Mouse (Mus musculus): ENCODE measurements around the gene Tln1.
"Not testable (repeated sequence)": the region's sequence is repeated elsewhere in the genome, so short reads cannot be mapped to it uniquely, and the experiment has no call there.

Tln1 gene

GRCm38 (mm10) chr4:43561997-43562768 is at the start of gene Tln1, which contains the start of gene Creb3:
Tln1 (minus strand) TSS chr4:43562691.
Creb3 (plus strand) TSS chr4:43562332.
- DNase-seq: peak; percentile 94 to 97

GRCm38 (mm10) chr4:43604751-43605685 is 42.5 kb upstream of the Tln1 start:
- DNase-seq: no peak

GRCm38 (mm10) chr4:43604099-43604498 is 41.6 kb upstream of the Tln1 start:
- DNase-seq: no peak

- no peak for DNase-seq
These were observed 37.9 kb upstream of the Tln1 start for GRCm38 (mm10) chr4:43600195-43600934.

GRCm38 (mm10) chr4:43598650-43599380 is 36.3 kb upstream of the Tln1 start:
- no peak for DNase-seq

- DNase-seq: no peak
These were observed 35.7 kb upstream of the Tln1 start for GRCm38 (mm10) chr4:43598200-43598599.

GRCm38 (mm10) chr4:43596597-43596996 is 34.1 kb upstream of the Tln1 start:
- not testable (repeated sequence) for DNase-seq

GRCm38 (mm10) chr4:43593453-43593852 is 31.0 kb upstream of the Tln1 start:
- DNase-seq: no peak

- DNase-seq: no peak
These were observed 29.5 kb upstream of the Tln1 start for GRCm38 (mm10) chr4:43591961-43592360.

GRCm38 (mm10) chr4:43591543-43591942 is 29.1 kb upstream of the Tln1 start:
- no peak for DNase-seq

- DNase-seq: peak in 1 of 2 experiments; percentile 14
These were observed 25.2 kb upstream of the Tln1 start for GRCm38 (mm10) chr4:43587681-43588080.

- DNase-seq: peak; percentile 32 to 38
These were observed 23.9 kb upstream of the Tln1 start for GRCm38 (mm10) chr4:43586411-43586810.

GRCm38 (mm10) chr4:43585682-43586081 is 23.2 kb upstream of the Tln1 start:
- no peak for DNase-seq

- DNase-seq: peak in 1 of 2 experiments; percentile 50
These were observed 22.2 kb upstream of the Tln1 start, which contains the start of gene Msmp for GRCm38 (mm10) chr4:43584444-43585416. Msmp (minus strand) TSS chr4:43584494.

GRCm38 (mm10) chr4:43583421-43583820 is 20.9 kb upstream of the Tln1 start:
- DNase-seq: no peak

- no peak for DNase-seq
These were observed 19.8 kb upstream of the Tln1 start for GRCm38 (mm10) chr4:43582241-43582640.

- no peak for DNase-seq
These were observed 18.9 kb upstream of the Tln1 start for GRCm38 (mm10) chr4:43581381-43581780.

- DNase-seq: no peak
These were observed 18.2 kb upstream of the Tln1 start for GRCm38 (mm10) chr4:43580721-43581120.

GRCm38 (mm10) chr4:43579731-43580130 is 17.2 kb upstream of the Tln1 start:
- no peak for DNase-seq

GRCm38 (mm10) chr4:43579256-43579655 is 16.8 kb upstream of the Tln1 start:
- peak in 1 of 2 experiments; percentile 23 for DNase-seq

Data from kidney, postnatal 4 days (tissue).